Comparison of ENCODE assay signal across 7 mouse cellular contexts in genomic region chr9:124456572-124456971, GRCm38 (mm10). TPM values are rescaled to one million over a fixed set of nuclear protein-coding genes. Genes with fewer than 3 reads are reported as not detected.
A peak's percentile ranks its signal among the peaks of the same experiment; 100 is the strongest.
DNase-seq lines count a peak whose midpoint lies in the region; ATAC-seq lines count a peak whose summit lies in the region.

No protein-coding gene starts in this region.

- H3K9ac ChIP-seq in midbrain, embryonic 16.5 days (ENCODE audit: low read depth, low read length) = no peak overlapping the region
- no peak overlapping the region for H3K9ac ChIP-seq in neural tube, embryonic 11.5 days (ENCODE audit: low read length)

- no peak overlapping the region for H3K4me3 ChIP-seq in midbrain, embryonic 10.5 days
- no peak overlapping the region for H3K4me3 ChIP-seq in midbrain, embryonic 16.5 days (ENCODE audit: low read depth, low read length)
- H3K4me3 ChIP-seq in neural tube, embryonic 11.5 days (ENCODE audit: low read depth, low read length) = no peak overlapping the region

- peak; percentile 30 for DNase-seq in midbrain, embryonic 10.5 days (ENCODE audit: low spot score)
- DNase-seq in ZHBTc4 (ENCODE audit: low read depth, low spot score) = peak; percentile 29
- DNase-seq in large intestine, adult 2 months (ENCODE audit: low read depth, low spot score) = peak; percentile 28
- DNase-seq in neural tube, embryonic 11.5 days (ENCODE audit: low spot score) = peak; percentile 32
- no peak for DNase-seq in B cell, adult 2 months

- no peak overlapping the region for H3K4me2 ChIP-seq in midbrain, embryonic 16.5 days (ENCODE audit: low read length)
- H3K4me2 ChIP-seq in neural tube, embryonic 11.5 days (ENCODE audit: low read depth) = no peak overlapping the region

- no peaks in the 10 kb centered on the region for H3K9me3 ChIP-seq in midbrain, embryonic 10.5 days (replicated peaks)
- no peaks in the 10 kb centered on the region for H3K9me3 ChIP-seq in midbrain, embryonic 16.5 days (replicated peaks; ENCODE audit: control insufficient read depth, low read length, poor library complexity, severe bottlenecking)
- no peaks in the 10 kb centered on the region for H3K9me3 ChIP-seq in neural tube, embryonic 11.5 days (ENCODE audit: control insufficient read depth, low read length)

- no peaks in the 10 kb centered on the region for H3K27me3 ChIP-seq in midbrain, embryonic 10.5 days (ENCODE audit: low read depth, poor library complexity, severe bottlenecking)
- no peaks in the 10 kb centered on the region for H3K27me3 ChIP-seq in midbrain, embryonic 16.5 days (ENCODE audit: control insufficient read depth, insufficient read depth, low read depth, low read length)
- H3K27me3 ChIP-seq in neural tube, embryonic 11.5 days (ENCODE audit: control insufficient read depth, insufficient read depth, low read length) = no peaks in the 10 kb centered on the region

- no peaks in the 10 kb centered on the region for H3K4me1 ChIP-seq in midbrain, embryonic 10.5 days
- no peaks in the 10 kb centered on the region for H3K4me1 ChIP-seq in midbrain, embryonic 16.5 days (ENCODE audit: control insufficient read depth, insufficient read depth, low read length)
- H3K4me1 ChIP-seq in neural tube, embryonic 11.5 days (ENCODE audit: control insufficient read depth, insufficient read depth, low read length) = no peaks in the 10 kb centered on the region

- no peaks in the 10 kb centered on the region for H3K36me3 ChIP-seq in midbrain, embryonic 10.5 days
- no peaks in the 10 kb centered on the region for H3K36me3 ChIP-seq in midbrain, embryonic 16.5 days (ENCODE audit: control insufficient read depth, insufficient read depth, low read length)
- H3K36me3 ChIP-seq in neural tube, embryonic 11.5 days (ENCODE audit: control insufficient read depth, insufficient read depth, low read length) = no peaks in the 10 kb centered on the region

- no peak overlapping the region for H3K27ac ChIP-seq in midbrain, embryonic 10.5 days (replicated peaks)
- H3K27ac ChIP-seq in midbrain, embryonic 16.5 days (ENCODE audit: low read length) = no peak overlapping the region
- no peak overlapping the region for H3K27ac ChIP-seq in neural tube, embryonic 11.5 days (ENCODE audit: low read depth, low read length)

- WGBS in midbrain, embryonic 10.5 days = 5% methylated on average over 1 of the region's 1 CpGs
- WGBS in midbrain, embryonic 16.5 days = 0% methylated on average over 1 of the region's 1 CpGs
- 0% methylated on average over 1 of the region's 1 CpGs for WGBS in large intestine, adult 2 months
- WGBS in neural tube, embryonic 11.5 days = 2% methylated on average over 1 of the region's 1 CpGs

- ATAC-seq in midbrain, embryonic 16.5 days = no peak
- peak; percentile 70 for ATAC-seq in granulocyte monocyte progenitor cell, adult 5-6 weeks (replicated peaks; ENCODE audit: poor library complexity, severe bottlenecking)
- ATAC-seq in neural tube, embryonic 11.5 days (ENCODE audit: insufficient read depth, low FRiP score, low TSS enrichment) = no peak

RNA-seq across cellular contexts. Expression of gene Ppp2r3d, which starts 20.1 kb away (rescaled TPM):
- 136 and 157 TPM in 2 replicates for polyA plus RNA-seq in midbrain, embryonic 10.5 days (2016; fragmentation: Nextera tagmentation; extraction: Ambion mirVana)
- 137 and 147 TPM in 2 replicates for polyA plus RNA-seq in midbrain, embryonic 16.5 days (2015; fragmentation: Nextera tagmentation; extraction: Ambion mirVana)
- 26.0 and 34.2 TPM in 2 replicates for total RNA-seq in granulocyte monocyte progenitor cell, adult 5-6 weeks (2014; fragmentation: Nextera tagmentation)
- 14.2 and 16.2 TPM in 2 replicates for total RNA-seq in granulocyte monocyte progenitor cell, adult 5-6 weeks (2017)
- polyA plus RNA-seq in large intestine, adult 2 months (2012; rRNA removed) = 146 and 147 TPM in 2 replicates
- polyA plus RNA-seq in neural tube, embryonic 11.5 days (2014; fragmentation: Nextera tagmentation; extraction: Ambion mirVana) = 126 and 133 TPM in 2 replicates

RNA-seq across cellular contexts. Expression of gene Gm21836, which starts 37.0 kb away (rescaled TPM):
- not detected in 2 replicates for polyA plus RNA-seq in midbrain, embryonic 10.5 days (2016; fragmentation: Nextera tagmentation; extraction: Ambion mirVana)
- polyA plus RNA-seq in midbrain, embryonic 16.5 days (2015; fragmentation: Nextera tagmentation; extraction: Ambion mirVana) = not detected in 2 replicates
- total RNA-seq in granulocyte monocyte progenitor cell, adult 5-6 weeks (2014; fragmentation: Nextera tagmentation) = not detected in 2 replicates
- total RNA-seq in granulocyte monocyte progenitor cell, adult 5-6 weeks (2017) = not detected in 2 replicates
- polyA plus RNA-seq in large intestine, adult 2 months (2012; rRNA removed) = not detected in 2 replicates
- not detected in 2 replicates for polyA plus RNA-seq in neural tube, embryonic 11.5 days (2014; fragmentation: Nextera tagmentation; extraction: Ambion mirVana)

Comparison
In these comparisons a context has a peak if more than half of its experiments do, and no peak if none do; other contexts are left out.
1. DNase-seq: peak in midbrain, embryonic 10.5 days (single experiment), ZHBTc4 (single experiment), large intestine, adult 2 months (single experiment) and neural tube, embryonic 11.5 days (single experiment); none in B cell, adult 2 months (0 of 2).